Mouse (Mus musculus) intestine, embryonic 16.5 days (tissue): ENCODE measurements around the gene Prima1. TPM values are rescaled to one million over a fixed set of nuclear protein-coding genes. Genes with fewer than 3 reads are reported as not detected.

Experiments
- polyA plus RNA-seq: library from polyadenylated mRNA; unstranded; fragments of >200 nt; fragmentation: Nextera tagmentation; extraction: Ambion mirVana; gene quantifications from 2 replicates; pipeline ENCODE4 v1.2.1, GENCODE M21; 2015

Gene Prima1
- polyA plus RNA-seq, 1 experiment from 2014 or later = 0.76 TPM

Other genes starting within 250 kb of the Prima1 start
- not detected in 2 replicates for gene Fam181a, start 68.8 kb upstream of the Prima1 start, polyA plus RNA-seq
- 22.5 and 23.6 TPM in 2 replicates for gene Asb2, start 113.9 kb upstream of the Prima1 start, polyA plus RNA-seq
- gene Otub2, start 146.5 kb upstream of the Prima1 start, polyA plus RNA-seq = 5.5 and 5.6 TPM in 2 replicates
- gene 9330161L09Rik, start 165.7 kb upstream of the Prima1 start, polyA plus RNA-seq = 0.13 TPM in 1 of 2 replicates, not detected in the other
- gene Ddx24, start 183.7 kb upstream of the Prima1 start, polyA plus RNA-seq = 68.2 and 85.0 TPM in 2 replicates
- gene Ifi27, start 192.1 kb upstream of the Prima1 start, polyA plus RNA-seq = 40.8 and 45.4 TPM in 2 replicates
- gene Ifi27l2a, start 201.5 kb upstream of the Prima1 start, polyA plus RNA-seq = 15.4 and 16.7 TPM in 2 replicates
- gene Ifi27l2b, start 215.1 kb upstream of the Prima1 start, polyA plus RNA-seq = 66.6 and 78.2 TPM in 2 replicates